Mouse (Mus musculus): ENCODE data around the gene Wnt2b. TPM values are rescaled to one million over a fixed set of nuclear protein-coding genes. Genes with fewer than 3 reads are reported as not detected.

Gene Wnt2b
- total and polyA plus RNA-seq, 3 experiments: 16.5 to 25.9 (median 17.6) TPM

- DNase-seq: no peak
These were observed 1.9 kb upstream of the Wnt2b start for GRCm38 (mm10) chr3:104963331-104964276.

GRCm38 (mm10) chr3:104962866-104963265 lies 1.1 kb upstream of the Wnt2b start:
- no peak for DNase-seq

DNA sequence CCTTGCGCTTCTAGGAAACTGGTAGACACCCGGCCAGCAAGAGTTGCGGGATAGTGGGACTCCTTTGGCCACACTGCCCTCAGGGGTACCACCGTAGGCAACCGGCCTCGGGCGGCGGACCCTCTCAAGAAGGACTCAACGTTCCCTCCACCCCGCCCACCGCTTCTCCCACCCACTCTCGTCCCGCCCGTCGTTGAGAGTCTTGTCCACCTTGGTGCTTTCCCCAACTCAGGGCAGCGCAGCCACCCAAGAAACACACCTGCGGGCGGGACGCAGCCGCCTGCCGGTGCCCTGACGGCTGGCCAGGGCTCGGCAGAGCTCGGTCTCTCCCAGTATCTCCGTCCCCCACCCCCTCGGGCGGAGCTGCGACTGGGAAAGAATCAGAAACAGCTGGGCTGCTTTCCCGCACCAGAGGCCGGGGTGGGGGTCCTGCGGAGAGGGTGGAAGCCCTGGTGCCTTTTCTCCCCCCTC lies 455 bp upstream of the Wnt2b start:
- no peak for DNase-seq

- DNase-seq: no peak
These were observed 1.4 kb downstream of the Wnt2b start for GRCm38 (mm10) chr3:104960026-104961000.

DNA sequence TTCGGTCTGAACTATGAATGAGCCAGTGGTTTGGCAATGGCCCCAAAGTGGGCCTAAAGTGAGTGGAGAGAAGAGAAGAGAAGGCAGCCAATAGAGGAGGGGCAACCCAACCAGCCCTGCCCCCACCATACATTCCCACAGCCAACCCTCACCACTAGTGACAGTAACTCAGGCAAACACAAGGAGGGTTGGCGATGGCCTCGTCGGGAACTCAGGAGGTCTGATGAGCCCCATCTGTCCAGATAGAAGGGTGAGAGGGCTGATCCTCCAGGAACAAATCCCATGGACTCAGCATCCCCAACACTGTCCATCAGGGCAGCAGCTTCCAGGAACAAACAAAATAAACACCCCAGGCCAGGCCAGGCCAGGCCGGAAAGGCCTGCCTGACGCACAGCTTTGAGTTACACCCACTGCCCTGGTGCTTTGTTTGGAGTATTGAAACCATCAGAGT lies 5.6 kb downstream of the Wnt2b start:
- no peak for DNase-seq

DNA sequence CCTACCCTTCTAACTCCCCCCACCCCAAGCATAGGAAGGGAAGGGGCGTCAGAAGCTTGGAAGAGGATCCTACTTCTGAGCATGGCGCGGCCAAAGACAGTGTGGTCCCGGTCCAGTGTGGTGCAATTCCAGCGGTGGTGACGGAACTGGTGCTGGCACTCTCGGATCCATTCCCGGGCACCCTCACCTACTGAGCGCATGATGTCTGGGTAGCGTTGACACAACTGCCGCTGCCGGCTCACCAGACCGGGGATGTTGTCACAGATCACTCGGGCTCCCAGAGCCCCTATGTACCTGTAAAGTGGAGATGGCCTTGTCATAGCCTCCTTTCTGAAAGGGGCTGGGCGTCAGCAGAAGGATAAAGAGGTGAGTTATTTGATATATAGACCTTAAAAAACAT lies 7.2 kb downstream of the Wnt2b start:
- no peak for DNase-seq

GRCm38 (mm10) chr3:104954137-104954536 lies 7.6 kb downstream of the Wnt2b start:
- DNase-seq: no peak

DNA sequence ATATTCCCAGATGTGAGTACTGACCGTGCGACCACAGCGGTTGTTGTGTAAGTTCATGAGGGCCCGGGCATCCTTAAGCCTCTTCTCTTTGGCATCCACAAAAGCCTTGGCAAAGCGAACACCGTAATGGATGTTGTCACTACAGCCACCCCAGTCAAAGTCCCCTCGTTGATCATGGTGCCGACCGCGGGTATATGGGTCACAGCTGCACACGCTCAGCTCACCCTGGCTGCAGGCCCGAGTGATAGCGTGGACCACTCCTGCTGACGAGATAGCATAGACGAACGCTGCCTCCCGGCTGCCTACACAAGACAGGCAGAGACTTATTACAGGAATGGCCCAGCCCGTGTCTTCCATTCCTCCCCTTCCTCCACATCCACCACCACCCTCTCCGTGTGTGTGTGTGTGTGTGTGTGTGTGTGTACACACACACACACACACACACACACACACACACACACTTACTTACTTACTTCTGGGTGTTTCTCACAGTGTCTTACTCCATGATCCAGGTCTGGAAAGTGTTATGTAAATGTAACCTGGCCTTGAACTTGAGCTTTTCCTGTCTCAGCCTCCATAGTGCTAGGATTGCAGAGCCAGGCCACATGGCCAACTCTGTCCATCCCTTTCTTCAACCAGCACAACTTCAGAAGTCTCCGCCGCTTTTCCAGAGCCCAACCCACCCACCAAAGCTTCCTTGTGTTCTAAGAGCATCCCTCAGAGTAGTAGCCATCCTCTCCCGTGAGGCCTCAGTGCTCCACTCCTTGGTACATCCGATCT lies 8.6 kb downstream of the Wnt2b start:
- no peak for DNase-seq

DNA sequence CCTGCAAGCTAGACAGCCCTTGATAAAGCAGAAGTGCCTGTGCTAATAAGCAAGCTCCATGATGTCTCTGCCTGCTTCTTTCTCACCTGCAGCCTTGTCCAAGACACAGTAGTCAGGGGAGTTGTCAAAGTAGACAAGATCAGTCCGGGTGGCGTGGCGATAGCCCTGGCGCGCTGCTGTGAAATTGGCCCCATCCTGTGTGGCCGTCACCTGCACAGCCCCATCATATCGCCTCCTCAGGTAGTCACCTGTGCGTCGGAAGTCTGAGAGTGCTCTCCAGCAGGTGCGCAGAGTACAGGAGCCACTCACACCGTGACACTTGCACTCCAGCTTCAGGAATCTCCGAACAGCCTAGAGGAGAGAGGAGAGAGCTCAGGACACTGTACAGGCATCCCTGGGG lies 10.8 kb downstream of the Wnt2b start:
- DNase-seq: no peak

- no peak for DNase-seq
These were observed 16.8 kb downstream of the Wnt2b start for GRCm38 (mm10) chr3:104944894-104945293.

- DNase-seq: no peak
These were observed 18.4 kb downstream of the Wnt2b start for GRCm38 (mm10) chr3:104943333-104943732.

GRCm38 (mm10) chr3:104942682-104943081 lies 19.0 kb downstream of the Wnt2b start:
- no peak for DNase-seq

- DNase-seq: no peak
These were observed 21.0 kb downstream of the Wnt2b start for GRCm38 (mm10) chr3:104940691-104941090.

GRCm38 (mm10) chr3:104938327-104938726 lies 23.4 kb downstream of the Wnt2b start:
- DNase-seq: no peak

DNA sequence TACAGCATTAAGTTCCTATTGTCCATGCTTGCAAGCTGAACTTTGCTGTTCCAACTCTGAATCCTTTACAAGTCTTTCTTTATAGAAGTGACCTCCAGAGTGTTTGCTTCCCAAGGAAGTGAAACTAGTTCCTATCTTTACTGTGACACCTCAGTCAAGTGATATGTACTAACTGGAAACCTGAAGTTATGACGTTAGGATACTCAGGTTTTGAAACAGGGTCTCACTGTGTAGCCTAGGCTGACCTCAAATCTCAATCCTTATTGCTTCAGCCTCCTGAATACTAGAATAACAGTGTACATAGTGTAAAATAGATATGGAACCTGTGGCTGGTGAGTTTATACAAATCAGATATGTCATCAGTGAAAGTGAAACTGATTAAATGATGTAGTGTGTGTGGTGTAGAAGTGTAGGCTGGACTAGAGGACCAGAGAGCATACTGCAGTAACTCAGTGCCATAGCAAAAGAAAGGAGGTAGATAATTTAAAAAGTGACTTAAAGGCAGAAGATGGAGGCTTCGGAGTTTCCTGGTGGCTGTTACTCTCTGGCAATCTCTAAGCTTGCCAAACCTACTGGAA lies 23.9 kb downstream of the Wnt2b start:
- DNase-seq: no peak

DNA sequence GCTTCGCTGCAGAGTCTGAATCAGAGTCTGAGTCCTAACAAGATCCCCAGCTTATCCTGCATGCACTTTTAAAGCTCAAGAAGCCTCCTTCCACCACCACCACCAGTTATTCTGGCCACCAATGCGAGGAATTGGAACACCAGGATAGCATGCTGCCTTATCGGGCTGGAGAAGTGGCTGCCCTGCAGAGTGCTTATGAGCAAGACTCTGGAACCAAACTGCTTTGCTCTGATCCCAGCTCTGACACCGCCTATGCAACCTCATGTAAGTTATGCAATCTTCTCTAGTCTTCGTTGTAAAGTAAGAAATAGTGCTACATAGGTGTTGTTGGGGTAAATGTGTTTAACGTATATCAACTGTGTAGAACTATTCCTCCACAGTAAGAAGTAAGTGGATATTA lies 32.3 kb downstream of the Wnt2b start:
- DNase-seq: no peak

DNA sequence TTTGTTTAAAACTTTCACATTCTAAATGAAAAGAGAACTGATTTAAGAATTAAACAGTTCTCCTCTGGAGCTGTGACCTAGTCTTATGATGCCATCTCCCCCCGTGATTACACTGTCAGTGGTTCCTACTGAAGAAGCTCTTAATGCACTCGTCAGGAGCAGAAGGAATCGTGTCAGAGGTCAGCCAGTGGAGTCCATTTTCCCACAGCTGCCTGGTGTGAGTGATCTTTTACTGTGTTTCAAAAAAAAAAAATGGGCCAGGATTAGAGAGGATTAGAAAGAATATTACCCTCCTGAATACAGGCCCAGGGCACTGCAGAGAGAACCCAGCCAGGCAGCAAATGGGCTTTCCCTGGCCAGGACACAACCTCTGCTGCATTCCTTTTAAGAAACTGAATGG lies 46.7 kb downstream of the Wnt2b start:
- no peak for DNase-seq

DNA sequence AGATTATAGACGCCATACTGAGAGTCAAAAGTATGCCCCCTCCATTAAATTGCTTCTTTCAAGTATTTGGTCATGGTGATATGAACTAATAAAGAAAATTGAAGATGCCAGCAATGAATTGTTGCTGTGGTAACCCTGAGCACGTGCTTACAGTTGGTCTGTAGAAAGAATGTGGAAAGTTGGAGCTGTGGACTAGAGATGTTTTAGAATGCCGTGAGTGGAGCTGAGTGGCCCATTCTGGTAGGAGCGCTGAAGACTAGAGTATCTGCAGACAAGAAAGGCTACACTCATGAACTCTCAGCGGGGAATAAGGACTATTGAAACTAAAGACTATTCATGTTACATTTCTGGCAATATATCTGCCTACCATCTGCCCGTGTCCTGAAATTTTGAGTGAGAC lies 52.5 kb downstream of the Wnt2b start:
- no peak for DNase-seq

DNA sequence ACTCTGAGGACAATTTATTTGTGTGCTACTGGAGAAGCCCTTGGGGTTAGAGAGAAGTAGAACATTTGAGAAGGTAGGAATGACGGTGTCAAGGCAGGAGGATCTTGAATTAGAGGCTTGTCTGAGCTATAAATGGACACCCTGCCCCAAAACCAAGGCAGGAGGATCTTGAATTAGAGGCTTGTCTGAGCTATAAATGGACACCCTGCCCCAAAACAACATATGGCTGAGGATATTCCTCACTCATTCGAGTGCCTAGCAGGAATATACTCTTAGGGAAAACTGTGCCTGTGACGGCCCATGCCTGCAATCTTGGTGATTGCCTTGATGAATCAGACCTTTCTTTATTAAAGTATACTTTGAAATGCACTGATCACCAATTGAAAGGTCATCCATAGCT lies 55.7 kb downstream of the Wnt2b start:
- no peak for DNase-seq

- no peak for DNase-seq
These were observed 56.3 kb downstream of the Wnt2b start for GRCm38 (mm10) chr3:104905389-104905788.

DNA sequence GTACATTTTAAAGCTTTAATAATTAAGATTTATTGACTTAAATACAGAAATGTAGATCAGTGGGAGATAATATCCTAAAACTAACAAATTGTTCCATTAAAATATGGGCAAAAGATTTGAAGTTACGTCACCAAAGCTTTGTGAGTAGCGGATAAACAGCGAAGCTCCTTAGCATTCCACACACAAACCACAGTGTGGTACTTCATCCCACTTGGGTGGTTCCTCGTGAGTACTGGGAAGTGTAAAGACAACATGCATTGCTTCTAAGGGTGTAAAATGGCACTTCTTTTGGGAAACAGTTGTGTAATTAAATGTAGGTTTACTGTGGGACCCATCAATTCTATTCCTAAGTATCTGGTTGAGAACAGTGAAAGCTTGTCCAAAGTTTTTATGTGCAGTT lies 60.6 kb downstream of the Wnt2b start:
- DNase-seq: no peak

Data from adrenal gland, adult 2 months (tissue).